Mouse (Mus musculus) liver, embryonic 14.5 days (tissue): Measurements from ENCODE around the gene Rad51b.

Source experiments
- CTCF ChIP-seq: IDR thresholded peaks from 2 replicates; pipeline ENCODE4 v1.5.1; 2016; ENCODE audit warnings: antibody characterized with exemption, low read depth, control low read depth
- EP300 ChIP-seq: IDR thresholded peaks from 2 replicates; pipeline ENCODE4 v1.6.1; 2016; ENCODE audit warnings: antibody characterized with exemption, low read depth

GRCm38 (mm10) chr12:79320895-79321294, 23.8 kb downstream of the Rad51b start:
- no peak for TF ChIP-seq CTCF
- no peak for TF ChIP-seq EP300
